Mouse (Mus musculus) ES-Bruce4 (cell line): ENCODE measurements around the gene Ccdc106. TPM values are rescaled to one million over a fixed set of nuclear protein-coding genes. Genes with fewer than 3 reads are reported as not detected.

Source experiments
- H3K27ac ChIP-seq: 2 replicates; pipeline ENCODE4 v1.5.1; 2012; ENCODE audit warnings: low read length, inconsistent platforms; ENCODE audit not compliant: insufficient read depth
- H3K27me3 ChIP-seq: 2 replicates; pipeline ENCODE4 v1.6.1; 2012; ENCODE audit warnings: mild to moderate bottlenecking, low read length, inconsistent platforms; ENCODE audit not compliant: control insufficient read depth, poor library complexity, insufficient read depth, severe bottlenecking
- H3K36me3 ChIP-seq: 2 replicates; pipeline ENCODE4 v1.6.1; 2012; ENCODE audit warnings: inconsistent platforms, mild to moderate bottlenecking, low read length, moderate library complexity; ENCODE audit not compliant: control insufficient read depth, poor library complexity, insufficient read depth, severe bottlenecking
- H3K4me1 ChIP-seq: one replicate; pipeline ENCODE4 v1.8.1; 2011; ENCODE audit warnings: low read length; ENCODE audit not compliant: control insufficient read depth, insufficient read depth
- H3K4me3 ChIP-seq: 2 replicates; pipeline ENCODE4 v1.5.1; 2011; ENCODE audit warnings: low read depth, mild to moderate bottlenecking, low read length
- H3K9ac ChIP-seq: 2 replicates; pipeline ENCODE4 v1.6.1; 2012; ENCODE audit warnings: low read depth, mild to moderate bottlenecking, inconsistent platforms; ENCODE audit not compliant: poor library complexity, severe bottlenecking
- H3K9me3 ChIP-seq: replicated peaks from 2 replicates; pipeline ENCODE4 v1.6.1; 2012; ENCODE audit warnings: mild to moderate bottlenecking, low read length, inconsistent platforms; ENCODE audit not compliant: control insufficient read depth, poor library complexity, insufficient read depth, severe bottlenecking
- CTCF ChIP-seq: IDR thresholded peaks from one replicate; pipeline ENCODE4 v1.8.1; 2011; ENCODE audit warnings: low read depth, low read length
- EP300 ChIP-seq: IDR thresholded peaks from 2 replicates; pipeline ENCODE4 v1.6.1; 2011; ENCODE audit warnings: low read depth, low read length; ENCODE audit not compliant: insufficient read depth
- POLR2A ChIP-seq: IDR thresholded peaks from one replicate; pipeline ENCODE4 v1.8.1; 2011; ENCODE audit warnings: low read length; ENCODE audit not compliant: insufficient read depth
- polyA plus RNA-seq: library from polyadenylated mRNA; stranded (reverse); fragments of >200 nt; gene quantifications from 2 replicates; pipeline ENCODE4 v1.2.4, GENCODE M21; 2011; ENCODE audit warnings: low read depth; ENCODE audit not compliant: missing spikeins, insufficient read depth, insufficient read length

The Ccdc106 gene
- polyA plus RNA-seq, 1 experiment: 5.7 TPM

DNA sequence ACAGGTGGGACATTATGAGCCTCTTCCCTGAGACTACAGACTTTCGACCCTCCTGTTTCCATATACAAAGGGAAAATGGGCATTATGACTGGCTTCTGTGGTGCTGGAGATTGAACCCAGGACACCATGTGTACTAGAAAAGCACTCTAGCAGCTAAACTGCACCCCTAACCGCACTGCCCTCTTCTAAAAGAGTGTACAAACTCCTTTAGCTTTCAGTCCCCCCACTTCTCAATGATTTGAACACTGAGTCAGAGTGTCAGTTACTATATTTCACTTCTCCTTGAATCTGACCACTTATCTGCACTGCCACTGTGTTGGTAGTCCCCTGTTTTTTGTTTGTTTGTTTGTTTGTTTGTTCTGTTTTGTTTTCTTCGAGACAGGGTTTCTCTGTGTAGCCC, 13.5 kb downstream of the Ccdc106 start, which contains the start of gene 4632433K11Rik:
TSS of gene 4632433K11Rik (plus strand) at position 301 of the 400 bp plus-strand sequence.
- Histone ChIP-seq H3K9ac (no peak within 1 kb of the TSS), H3K36me3 (no peaks in the 10 kb centered on the region), H3K27me3 (no peaks in the 10 kb centered on the region), H3K4me3 (no peak within 1 kb of the TSS), H3K4me1 (no peaks in the 10 kb centered on the region), H3K9me3 (no peaks in the 10 kb centered on the region), H3K27ac (no peak within 1 kb of the TSS)
- TF ChIP-seq CTCF (no peak), EP300 (no peak), POLR2A (no peak)

DNA sequence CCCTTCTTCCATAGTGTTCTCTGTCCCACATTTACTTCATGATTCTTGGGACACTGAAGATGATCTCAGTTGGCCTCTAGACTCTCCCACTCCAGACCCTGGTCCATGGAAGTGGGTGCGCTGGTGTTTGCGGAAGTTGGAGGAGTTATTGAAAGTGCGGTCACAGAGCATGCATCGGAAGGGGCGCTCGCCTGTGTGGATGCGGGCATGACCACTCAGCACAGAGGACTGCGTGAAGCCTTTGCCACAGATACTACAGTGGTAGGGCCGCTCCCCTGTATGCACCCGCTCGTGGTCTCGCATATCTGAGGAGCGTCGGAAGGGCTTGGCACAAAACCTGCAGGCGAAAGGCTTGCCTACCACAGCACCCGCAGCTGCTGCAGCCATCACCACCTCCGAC, 15.3 kb downstream of the Ccdc106 start:
- Histone ChIP-seq H3K4me3 (no peak overlapping the region), H3K36me3 (no peaks in the 10 kb centered on the region), H3K9me3 (no peaks in the 10 kb centered on the region), H3K4me1 (no peaks in the 10 kb centered on the region), H3K27me3 (no peaks in the 10 kb centered on the region), H3K27ac (no peak overlapping the region), H3K9ac (no peak overlapping the region)
- TF ChIP-seq CTCF (no peak), EP300 (no peak), POLR2A (no peak)

DNA sequence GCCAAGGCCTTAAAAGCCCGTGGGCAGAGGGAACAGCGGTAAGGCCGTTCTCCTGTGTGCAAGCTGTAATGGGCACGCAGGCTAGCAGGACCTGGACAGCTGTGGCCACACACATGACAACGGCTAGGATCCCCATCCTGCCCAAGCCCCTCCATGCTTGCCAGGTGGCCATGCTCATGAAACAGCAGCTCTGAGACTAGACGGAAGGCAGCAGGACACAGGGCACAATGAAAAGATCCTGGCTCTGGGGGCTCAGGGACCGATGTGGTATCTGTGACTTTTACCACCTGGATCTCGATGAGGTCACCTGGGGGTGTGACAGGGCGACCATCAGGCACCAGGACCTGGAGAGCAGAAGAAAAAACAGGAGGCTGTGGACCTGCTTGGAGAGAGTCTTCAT, 15.8 kb downstream of the Ccdc106 start:
- H3K4me3 ChIP-seq: no peak overlapping the region
- H3K4me1 ChIP-seq: no peaks in the 10 kb centered on the region
- H3K9me3 ChIP-seq: no peaks in the 10 kb centered on the region
- no peak for TF ChIP-seq EP300
- no peak for TF ChIP-seq POLR2A
- TF ChIP-seq CTCF: no peak
- no peak overlapping the region for H3K9ac ChIP-seq
- H3K36me3 ChIP-seq: peaks cover under 1% of the 10 kb centered on the region; the same call in 1 of the 2 replicates
- H3K27me3 ChIP-seq: no peaks in the 10 kb centered on the region
- no peak overlapping the region for H3K27ac ChIP-seq

DNA sequence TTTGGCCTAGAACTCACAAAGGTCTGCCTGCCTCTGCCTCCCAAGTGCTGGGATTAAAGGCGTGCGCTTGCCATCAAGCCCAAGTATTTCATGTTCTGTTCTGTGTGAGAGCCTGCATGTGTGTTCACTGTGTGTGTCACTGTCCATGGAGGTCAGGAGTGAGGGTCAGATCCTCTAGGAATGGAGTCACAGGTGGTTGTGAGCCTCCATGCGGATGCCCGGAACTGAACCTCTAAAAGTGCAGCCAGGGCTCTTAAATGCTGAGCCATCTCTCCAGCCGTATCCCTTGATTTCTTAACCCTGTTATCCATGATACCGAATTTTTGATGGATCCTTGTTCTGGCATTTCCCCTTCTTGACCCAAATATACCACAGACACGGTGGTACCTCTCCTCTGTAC, 16.7 kb downstream of the Ccdc106 start:
- H3K4me3 ChIP-seq: no peak overlapping the region
- H3K9me3 ChIP-seq: no peaks in the 10 kb centered on the region

DNA sequence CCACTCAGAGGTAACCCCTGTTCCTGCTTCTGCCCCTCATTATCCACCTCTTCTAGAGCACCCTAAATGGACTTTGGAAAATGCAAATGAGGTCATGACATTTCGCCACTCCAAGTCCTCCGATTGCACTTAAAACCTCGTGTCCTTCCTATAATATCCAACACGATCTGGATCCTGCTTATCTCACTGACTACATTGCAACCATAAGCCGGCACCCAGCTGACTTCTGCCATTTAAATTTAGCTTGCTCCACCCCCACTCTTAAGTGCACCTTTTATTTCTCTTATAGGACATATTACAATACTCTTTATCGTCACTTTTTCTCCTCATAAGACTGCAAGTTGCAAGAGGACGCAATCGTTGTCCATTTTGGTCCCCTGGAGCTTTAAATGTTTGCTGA, 17.1 kb downstream of the Ccdc106 start:
- H3K36me3 ChIP-seq: peaks cover 2% of the 10 kb centered on the region; the same call in 1 of the 2 replicates
- no peaks in the 10 kb centered on the region for H3K9me3 ChIP-seq
- TF ChIP-seq EP300: no peak
- no peak for TF ChIP-seq CTCF
- TF ChIP-seq POLR2A: no peak
- no peak overlapping the region for H3K9ac ChIP-seq
- H3K27ac ChIP-seq: no peak overlapping the region
- H3K4me1 ChIP-seq: no peaks in the 10 kb centered on the region
- H3K4me3 ChIP-seq: no peak overlapping the region
- H3K27me3 ChIP-seq: no peaks in the 10 kb centered on the region

More for the DNA sequence above, 16.7 kb downstream of the Ccdc106 start:
- no peak overlapping the region for H3K9ac ChIP-seq
- peaks cover 2% of the 10 kb centered on the region; the same call in 1 of the 2 replicates for H3K36me3 ChIP-seq
- H3K4me1 ChIP-seq: no peaks in the 10 kb centered on the region
- H3K27me3 ChIP-seq: no peaks in the 10 kb centered on the region
- TF ChIP-seq EP300 (no peak), CTCF (no peak), POLR2A (no peak)
- no peak overlapping the region for H3K27ac ChIP-seq

DNA sequence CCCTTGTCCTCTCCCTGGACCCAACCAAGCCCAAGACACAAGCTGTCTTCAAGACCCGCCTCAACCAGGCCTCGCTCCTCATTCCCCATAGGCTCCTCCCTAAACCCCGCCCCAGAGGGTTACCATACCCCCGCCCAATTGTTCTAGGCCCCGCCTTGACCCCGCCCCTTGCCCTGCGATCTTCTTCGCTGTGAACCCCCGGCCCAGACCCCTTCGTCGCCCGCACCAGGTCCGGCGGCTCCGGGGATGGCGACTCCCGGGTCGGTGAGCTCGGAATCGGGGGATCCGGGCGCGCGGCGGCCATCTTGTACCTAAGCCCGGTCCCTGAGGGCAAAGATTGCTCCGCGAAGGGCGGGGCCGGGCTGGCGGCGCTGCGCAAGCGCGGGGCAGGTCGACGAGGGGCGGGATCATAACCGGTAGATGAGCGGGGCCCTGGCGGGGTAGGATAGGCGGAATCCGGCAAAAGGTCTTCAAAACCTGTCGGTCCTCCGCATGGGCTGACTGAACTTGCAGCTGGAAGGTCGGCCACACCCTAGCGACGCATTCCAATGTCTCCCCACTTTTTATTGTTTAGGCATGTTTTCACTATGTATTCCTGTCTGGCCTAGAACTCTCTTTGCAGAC, 17.9 kb downstream of the Ccdc106 start, which contains the start of gene Zfp784:
TSS of gene Zfp784 (minus strand) at position 338 of the 624 bp plus-strand sequence.
- peak within 1 kb of the TSS; percentile 56 for H3K27ac ChIP-seq
- no peaks in the 10 kb centered on the region for H3K27me3 ChIP-seq
- H3K4me1 ChIP-seq: no peaks in the 10 kb centered on the region
- peaks cover 2% of the 10 kb centered on the region; the same call in 1 of the 2 replicates for H3K36me3 ChIP-seq
- H3K4me3 ChIP-seq: peak within 1 kb of the TSS; percentile 99
- H3K9ac ChIP-seq: peak within 1 kb of the TSS; percentile 74
- no peaks in the 10 kb centered on the region for H3K9me3 ChIP-seq
- TF ChIP-seq EP300 (no peak), POLR2A (no peak)
